Mouse (Mus musculus) limb, embryonic 14.5 days (tissue): ENCODE measurements around the gene Anks1b. TPM values are rescaled to one million over a fixed set of nuclear protein-coding genes. Genes with fewer than 3 reads are reported as not detected.

Experiments
- ATAC-seq: fragments of 200-750 bp; cut with Nextera tagmentation; 2 replicates; pipeline ENCODE4 v1.8.0; 2017; ENCODE audit warnings: low read depth, moderate number of reproducible peaks, moderate TSS enrichment; ENCODE audit not compliant: low FRiP score
- DNase-seq: peaks from one replicate; pipeline ENCODE4 v3.0.0-alpha.2; 2015; ENCODE audit warnings: low spot score
- H3K27ac ChIP-seq: fragments of 300-500 bp; sonication (generic); replicated peaks from 2 replicates; pipeline ENCODE4 v1.5.1; 2014; ENCODE audit warnings: low read depth, mild to moderate bottlenecking, low read length, moderate library complexity, mixed read lengths
- H3K27me3 ChIP-seq: fragments of 300-500 bp; sonication (generic); 2 replicates; pipeline ENCODE4 v1.6.1; 2014; ENCODE audit warnings: low read length, mixed read lengths; ENCODE audit not compliant: control insufficient read depth, insufficient read depth
- H3K36me3 ChIP-seq: fragments of 300-500 bp; sonication (generic); 2 replicates; pipeline ENCODE4 v1.6.1; 2014; ENCODE audit warnings: mild to moderate bottlenecking, low read length, moderate library complexity, mixed read lengths; ENCODE audit not compliant: control insufficient read depth, insufficient read depth
- H3K4me1 ChIP-seq: fragments of 300-500 bp; sonication (generic); 2 replicates; pipeline ENCODE4 v1.6.1; 2014; ENCODE audit warnings: antibody characterized with exemption, low read length, mixed read lengths; ENCODE audit not compliant: control insufficient read depth, insufficient read depth
- H3K4me2 ChIP-seq: fragments of 300-500 bp; sonication (generic); replicated peaks from 2 replicates; pipeline ENCODE4 v1.6.1; 2014; ENCODE audit warnings: low read depth, mild to moderate bottlenecking, low read length, moderate library complexity; ENCODE audit not compliant: severe bottlenecking
- H3K4me3 ChIP-seq: fragments of 300-500 bp; sonication (generic); replicated peaks from 2 replicates; pipeline ENCODE4 v1.5.1; 2014; ENCODE audit warnings: low read length
- H3K9ac ChIP-seq: fragments of 300-500 bp; sonication (generic); 2 replicates; pipeline ENCODE4 v1.6.1; 2014; ENCODE audit warnings: mild to moderate bottlenecking, low read depth, low read length, moderate library complexity; ENCODE audit not compliant: severe bottlenecking
- H3K9me3 ChIP-seq: fragments of 300-500 bp; sonication (generic); 2 replicates; pipeline ENCODE4 v1.6.1; 2016; ENCODE audit warnings: low read length; ENCODE audit not compliant: control insufficient read depth
- POLR2A ChIP-seq: fragments of 200-500 bp; IDR thresholded peaks from 2 replicates; pipeline ENCODE4 v1.8.0; 2012; ENCODE audit warnings: inconsistent platforms, mild to moderate bottlenecking, moderate library complexity, borderline replicate concordance; ENCODE audit not compliant: insufficient read depth, insufficient read length; ENCODE audit errors: extremely low read depth
- WGBS: fragments of 180-500 bp; shearing (Covaris S2); extraction: QIAGEN DNeasy Blood & Tissue Kit; methylation state at CpG from one replicate; pipeline ENCODE4 v1.1.7; 2014; 5-methylcytosine and 5-hydroxymethylcytosine counted together
- polyA plus RNA-seq, 2 experiments: library from polyadenylated mRNA; depleted of rRNA in 1 of 2; stranded (reverse) in 1 of 2; unstranded in 1 of 2; fragments of >200 nt; fragmentation: Nextera tagmentation in 1 of 2; extraction: Ambion mirVana in 1 of 2; gene quantifications; 2 replicates each; pipeline versions ENCODE4 v1.2.1 to v1.2.3; 2012 to 2014

Gene Anks1b
- polyA plus RNA-seq, 2 experiments = 2.6 to 4.3 TPM

DNA sequence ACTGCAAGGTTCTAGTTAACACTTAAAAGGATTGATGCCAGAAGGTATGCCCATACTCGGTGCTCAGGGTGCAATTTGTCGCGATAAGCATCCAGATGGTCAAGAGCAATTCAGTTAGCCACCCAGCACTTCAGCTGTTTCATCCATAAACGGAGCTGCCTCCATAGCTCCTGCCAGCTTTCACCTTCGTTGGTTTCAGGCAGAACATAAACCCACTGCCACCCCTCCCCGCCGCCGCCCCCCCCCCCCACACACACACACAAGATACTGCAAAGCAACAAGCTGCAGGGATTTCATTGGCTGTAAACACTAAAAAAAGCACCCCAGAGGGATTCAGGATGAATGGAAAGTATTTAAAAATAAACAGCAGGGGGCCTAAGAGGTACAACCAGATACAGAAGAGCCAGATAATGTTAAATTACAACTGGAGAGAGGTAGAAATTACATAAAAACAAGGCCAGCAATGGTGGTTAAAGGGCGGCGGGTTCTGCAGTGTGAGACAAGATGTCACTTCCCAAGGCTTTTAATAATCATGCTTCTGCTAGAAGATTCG, 897.2 kb downstream of the Anks1b start:
- TF ChIP-seq POLR2A = no peak
- ATAC-seq = no peak
- Histone ChIP-seq H3K9me3 (no peaks in the 10 kb centered on the region), H3K27ac (no peak overlapping the region), H3K4me2 (no peak overlapping the region), H3K36me3 (no peaks in the 10 kb centered on the region), H3K27me3 (no peaks in the 10 kb centered on the region), H3K9ac (no peak overlapping the region), H3K4me3 (no peak overlapping the region), H3K4me1 (no peaks in the 10 kb centered on the region)
- WGBS = 20% methylated on average over 11 of the region's 11 CpGs
- DNase-seq = no peak

DNA sequence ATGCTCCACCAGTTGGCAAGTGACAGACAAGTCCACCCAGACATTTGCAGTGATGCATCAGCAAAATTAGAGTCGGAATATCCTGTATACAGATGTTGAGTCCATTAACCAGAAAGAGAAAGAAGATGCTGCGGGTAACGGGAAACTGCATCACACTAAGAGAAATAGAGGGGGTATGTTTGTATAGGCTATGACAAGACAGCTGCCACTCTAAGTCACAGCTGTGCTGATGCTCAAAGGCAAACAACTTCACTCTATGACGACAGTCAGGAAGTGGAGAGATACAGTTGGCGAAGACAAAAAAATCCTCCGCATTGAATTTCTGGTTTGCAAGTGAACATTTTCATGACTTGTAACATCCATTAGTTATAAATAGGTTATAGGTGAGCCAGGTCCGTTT, 897.7 kb downstream of the Anks1b start:
- H3K36me3 ChIP-seq = no peaks in the 10 kb centered on the region
- no peak for TF ChIP-seq POLR2A
- no peak for ATAC-seq
- WGBS = 54% methylated on average over 7 of the region's 7 CpGs
- no peak overlapping the region for H3K9ac ChIP-seq
- no peaks in the 10 kb centered on the region for H3K4me1 ChIP-seq
- H3K9me3 ChIP-seq = no peaks in the 10 kb centered on the region
- H3K27ac ChIP-seq = no peak overlapping the region
- no peak overlapping the region for H3K4me3 ChIP-seq
- no peaks in the 10 kb centered on the region for H3K27me3 ChIP-seq
- H3K4me2 ChIP-seq = no peak overlapping the region
- DNase-seq = no peak

DNA sequence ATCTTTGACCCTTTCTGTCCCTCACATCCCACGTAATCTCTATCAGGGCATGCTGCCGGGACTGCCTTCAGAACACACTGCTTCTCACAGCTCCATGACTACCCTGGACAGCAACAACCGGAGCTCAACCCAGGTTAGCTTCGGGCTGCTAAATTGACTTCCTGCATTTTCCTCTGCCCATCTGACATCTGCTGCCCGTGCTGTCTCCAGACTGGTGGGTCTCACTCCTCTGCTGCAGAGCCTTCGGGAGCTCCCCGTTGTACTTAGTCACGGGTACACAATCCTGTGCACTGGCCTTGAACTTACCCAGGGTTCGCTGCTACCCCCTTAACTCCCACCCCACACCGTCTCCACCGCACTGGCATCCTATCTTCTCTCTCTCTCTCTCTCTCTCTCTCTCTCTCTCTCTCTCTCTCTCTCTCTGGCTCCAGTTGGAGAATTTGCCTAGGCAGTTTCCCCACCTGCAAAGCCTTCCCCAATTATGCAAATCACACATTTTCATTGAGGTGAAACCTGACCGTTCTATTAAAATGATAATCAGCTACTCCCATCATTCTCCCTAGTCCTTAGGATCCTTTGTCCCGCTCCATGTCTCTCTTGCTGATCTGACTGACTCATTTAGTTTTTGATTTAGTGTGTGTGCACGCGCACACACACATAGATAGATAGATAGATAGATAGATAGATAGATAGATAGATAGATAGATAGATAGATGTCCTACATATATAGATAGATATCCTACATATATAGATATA, 898.3 kb downstream of the Anks1b start:
- Histone ChIP-seq H3K27ac (no peak overlapping the region), H3K4me1 (no peaks in the 10 kb centered on the region), H3K9me3 (no peaks in the 10 kb centered on the region), H3K4me3 (no peak overlapping the region), H3K36me3 (no peaks in the 10 kb centered on the region), H3K27me3 (no peaks in the 10 kb centered on the region), H3K4me2 (no peak overlapping the region), H3K9ac (no peak overlapping the region)
- WGBS = 11% methylated on average over 15 of the region's 15 CpGs
- ATAC-seq = no peak
- DNase-seq = peak; percentile 35
- TF ChIP-seq POLR2A = no peak

DNA sequence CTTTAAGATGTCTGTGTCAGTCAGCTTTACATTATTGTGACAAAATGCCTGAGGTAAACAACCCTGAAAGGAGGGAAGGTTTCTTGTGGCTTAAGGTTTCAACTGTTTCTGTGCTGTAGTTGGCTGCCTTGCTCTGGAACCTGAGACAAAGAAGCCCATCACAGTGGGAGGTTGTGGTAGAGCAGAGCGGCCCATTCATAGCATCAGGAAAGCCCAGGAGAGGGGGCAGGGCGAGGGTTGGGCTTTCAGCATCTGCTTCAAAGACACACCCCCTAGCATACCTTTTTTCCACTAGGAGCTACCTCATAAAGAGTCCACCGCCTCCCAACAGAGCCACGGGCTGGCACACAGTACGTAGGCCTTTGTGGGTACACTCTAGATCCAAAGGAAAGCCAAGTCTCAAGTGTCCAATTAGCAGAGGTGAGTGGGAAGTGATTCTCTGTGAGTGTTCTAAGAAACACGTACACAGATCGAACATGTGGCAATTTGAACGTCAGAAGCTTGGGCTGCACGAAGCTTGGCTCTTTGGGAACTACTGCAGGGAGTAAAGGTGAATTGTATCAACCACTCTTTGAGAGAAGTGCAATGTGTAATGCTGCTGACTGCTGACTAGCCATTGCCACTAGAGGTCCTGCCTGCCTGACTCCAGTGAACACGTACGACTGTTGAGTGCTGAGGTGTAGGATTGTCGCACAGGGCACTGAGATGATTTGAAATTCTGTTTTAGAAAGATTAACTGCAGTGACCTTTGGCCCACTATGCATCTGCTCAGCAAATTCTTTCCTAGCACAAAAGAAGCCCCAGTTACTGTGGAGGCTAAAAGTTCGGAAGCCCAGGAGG, 906.5 kb downstream of the Anks1b start:
- DNase-seq (no peak), ATAC-seq (no peak)
- 57% methylated on average over 13 of the region's 13 CpGs for whole genome bisulfite sequencing
- no peak overlapping the region for H3K9ac ChIP-seq
- H3K27ac ChIP-seq = no peak overlapping the region
- no peak overlapping the region for H3K4me3 ChIP-seq
- no peaks in the 10 kb centered on the region for H3K9me3 ChIP-seq
- H3K4me1 ChIP-seq = no peaks in the 10 kb centered on the region
- H3K27me3 ChIP-seq = no peaks in the 10 kb centered on the region
- TF ChIP-seq POLR2A = no peak
- H3K36me3 ChIP-seq = no peaks in the 10 kb centered on the region
- H3K4me2 ChIP-seq = no peak overlapping the region

DNA sequence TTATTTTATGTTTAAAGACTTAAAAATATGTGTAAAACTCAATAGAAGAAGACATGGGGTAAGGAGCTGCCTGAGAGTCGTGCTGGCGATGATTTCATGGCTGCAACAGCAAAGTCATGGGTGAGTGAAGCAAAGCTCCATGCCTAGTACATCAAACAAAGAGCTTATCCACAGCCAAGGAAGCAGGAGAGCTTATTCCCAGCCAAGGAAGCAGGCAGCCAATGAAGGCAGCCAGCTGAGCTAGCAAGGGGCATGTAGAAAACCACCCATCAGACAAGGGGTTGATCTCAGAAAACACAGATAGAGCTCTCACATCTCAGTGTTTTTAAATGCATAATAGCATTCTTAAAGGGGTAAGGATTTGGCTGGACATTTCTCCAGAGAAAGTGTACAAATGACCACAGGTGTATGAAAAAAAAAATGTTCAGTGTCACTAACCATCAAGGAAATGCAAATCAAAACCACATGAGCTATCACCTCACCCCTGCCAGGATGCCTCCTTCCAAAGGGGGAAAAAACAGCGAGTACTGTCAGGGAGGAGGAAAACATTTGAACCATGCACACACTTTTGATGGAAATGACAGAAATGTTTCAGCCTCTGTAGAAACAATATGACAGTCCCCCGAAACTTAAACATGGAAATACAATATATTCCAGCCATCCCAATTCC, 911.8 kb downstream of the Anks1b start:
- ATAC-seq = no peak
- Histone ChIP-seq H3K27ac (no peak overlapping the region), H3K4me1 (no peaks in the 10 kb centered on the region), H3K9me3 (no peaks in the 10 kb centered on the region), H3K27me3 (no peaks in the 10 kb centered on the region), H3K9ac (no peak overlapping the region), H3K36me3 (no peaks in the 10 kb centered on the region), H3K4me3 (no peak overlapping the region), H3K4me2 (no peak overlapping the region)
- no peak for TF ChIP-seq POLR2A
- WGBS = 72% methylated on average over 4 of the region's 4 CpGs
- no peak for DNase-seq
